Mouse (Mus musculus) olfactory bulb, adult 2 months (tissue): ENCODE data around the gene Tmem160.

ENCODE experiments used
- CTCF ChIP-seq: fragments of 200-500 bp; IDR thresholded peaks from 2 replicates; pipeline ENCODE4 v1.5.1; 2012; ENCODE audit warnings: low read depth, mild to moderate bottlenecking, low read length, moderate library complexity; ENCODE audit not compliant: insufficient read depth
- POLR2A ChIP-seq: fragments of 200-500 bp; IDR thresholded peaks from 2 replicates; pipeline ENCODE4 v1.6.1; 2012; ENCODE audit warnings: mild to moderate bottlenecking, low read depth, low read length, moderate library complexity; ENCODE audit not compliant: insufficient read depth

GRCm38 (mm10) chr7:16489948-16490347 lies 37.4 kb downstream of the Tmem160 start:
- TF ChIP-seq POLR2A (no peak), CTCF (no peak)
